Comparison of ENCODE assay signal across 8 mouse cellular contexts in the genomic region with DNA sequence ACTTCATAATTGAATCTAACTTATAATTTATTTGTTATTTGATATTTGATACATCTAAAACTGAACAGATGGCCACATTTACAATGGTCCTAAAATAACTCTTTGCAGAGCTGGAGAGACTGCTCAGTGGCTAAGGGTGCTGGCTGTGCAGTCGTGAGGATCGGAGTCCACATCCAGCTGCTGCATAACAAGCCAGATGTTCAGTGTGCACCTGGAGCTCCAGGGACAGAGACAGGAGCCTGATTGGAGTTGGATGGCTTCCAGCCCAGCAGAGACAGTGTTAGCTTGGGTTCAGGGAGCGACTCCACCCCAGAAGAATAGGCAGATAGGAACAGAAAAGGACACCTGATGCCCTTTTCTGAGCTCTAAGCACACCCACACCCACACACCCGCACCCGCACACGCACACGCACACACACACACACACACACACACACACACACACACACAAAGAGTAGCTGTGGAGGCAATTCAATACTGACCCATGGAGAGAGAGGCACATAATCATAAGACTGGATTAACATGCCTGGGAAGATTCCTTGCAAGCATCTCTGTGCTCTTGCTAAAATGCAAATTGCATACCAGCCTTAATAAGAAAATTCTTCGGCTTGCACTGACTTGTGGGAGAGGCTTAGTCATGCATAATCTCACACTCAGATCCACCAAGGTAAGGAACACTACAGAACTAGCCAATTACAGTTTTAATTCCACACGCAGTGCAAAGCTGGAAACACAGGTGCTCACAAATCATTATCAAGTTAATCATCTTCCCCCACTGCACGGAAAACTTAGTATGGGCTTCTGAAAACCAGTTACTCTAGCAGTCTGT. TPM values are rescaled to one million over a fixed set of nuclear protein-coding genes. Genes with fewer than 3 reads are reported as not detected.
A peak's percentile ranks its signal among the peaks of the same experiment; 100 is the strongest.
DNase-seq lines count a peak whose midpoint lies in the region; ATAC-seq lines count a peak whose summit lies in the region.

No protein-coding gene starts in this region.

- ATAC-seq in embryonic facial prominence, embryonic 15.5 days (ENCODE audit: insufficient number of reproducible peaks, low FRiP score, low TSS enrichment, low read depth): no peak; the same call in 1 of the 2 replicates
- 0 out of 2 replicates have a peak, but pooled peaks have one; percentile 25 for ATAC-seq in midbrain, embryonic 16.5 days

- peaks cover 13% of the 10 kb centered on the region for H3K4me1 ChIP-seq in embryonic facial prominence, embryonic 15.5 days
- no peaks in the 10 kb centered on the region for H3K4me1 ChIP-seq in midbrain, embryonic 16.5 days (ENCODE audit: control insufficient read depth, insufficient read depth, low read length)

- 47% methylated on average over 10 of the region's 10 CpGs for WGBS in embryonic facial prominence, embryonic 15.5 days
- WGBS in midbrain, embryonic 16.5 days: 71% methylated on average over 10 of the region's 10 CpGs

- intact Hi-C loops in left cerebral cortex, postnatal 4 days (cut with DNase I): no loop called here

- H3K9ac ChIP-seq in embryonic facial prominence, embryonic 15.5 days: no peak overlapping the region
- no peak overlapping the region for H3K9ac ChIP-seq in midbrain, embryonic 16.5 days (ENCODE audit: low read depth, low read length)

- H3K36me3 ChIP-seq in embryonic facial prominence, embryonic 15.5 days: no peaks in the 10 kb centered on the region
- no peaks in the 10 kb centered on the region for H3K36me3 ChIP-seq in midbrain, embryonic 16.5 days (ENCODE audit: control insufficient read depth, insufficient read depth, low read length)

- no peak overlapping the region for H3K4me3 ChIP-seq in embryonic facial prominence, embryonic 15.5 days (replicated peaks)
- H3K4me3 ChIP-seq in midbrain, embryonic 16.5 days (ENCODE audit: low read depth, low read length): no peak overlapping the region

- H3K4me2 ChIP-seq in embryonic facial prominence, embryonic 15.5 days (replicated peaks): no peak overlapping the region
- no peak overlapping the region for H3K4me2 ChIP-seq in midbrain, embryonic 16.5 days (ENCODE audit: low read length)

- H3K27ac ChIP-seq in embryonic facial prominence, embryonic 15.5 days (replicated peaks): peak overlapping the region; percentile 77
- no peak overlapping the region for H3K27ac ChIP-seq in midbrain, embryonic 16.5 days (ENCODE audit: low read length)

- peak; percentile 8 for DNase-seq in left cerebral cortex, adult 11 months (ENCODE audit: low spot score)
- DNase-seq in left cerebral cortex, postnatal 4 days: no peak
- DNase-seq in kidney, postnatal 14 days: peak; percentile 31
- no peak for DNase-seq in thymus, adult 18-20 months
- no peak for DNase-seq in gastrocnemius, postnatal 10 days
- no peak for DNase-seq in spleen, postnatal 14 days (ENCODE audit: low spot score in 2 of 2)

- no peaks in the 10 kb centered on the region for H3K27me3 ChIP-seq in embryonic facial prominence, embryonic 15.5 days
- no peaks in the 10 kb centered on the region for H3K27me3 ChIP-seq in midbrain, embryonic 16.5 days (ENCODE audit: control insufficient read depth, insufficient read depth, low read depth, low read length)

- H3K9me3 ChIP-seq in embryonic facial prominence, embryonic 15.5 days (replicated peaks): no peaks in the 10 kb centered on the region
- no peaks in the 10 kb centered on the region for H3K9me3 ChIP-seq in midbrain, embryonic 16.5 days (replicated peaks; ENCODE audit: control insufficient read depth, low read length, poor library complexity, severe bottlenecking)

RNA-seq across cellular contexts. Expression of a gene that starts 47.1 kb away (rescaled TPM):
- 100 to 1,000 TPM; 298 to 322 TPM for total RNA-seq in left cerebral cortex, postnatal 4 days (2021)
- 231 and 241 TPM in 2 replicates for polyA plus RNA-seq in embryonic facial prominence, embryonic 15.5 days (2015; fragmentation: Nextera tagmentation; extraction: Ambion mirVana)
- 217 and 238 TPM in 2 replicates for polyA plus RNA-seq in midbrain, embryonic 16.5 days (2015; fragmentation: Nextera tagmentation; extraction: Ambion mirVana)
- 10 to 100 TPM; 83.7 to 94.4 TPM for total RNA-seq in gastrocnemius, postnatal 10 days (2021)

Comparison
In these comparisons a context has a peak if more than half of its experiments do, and no peak if none do; other contexts are left out.
1. DNase-seq: peak in left cerebral cortex, adult 11 months (single experiment) and kidney, postnatal 14 days (single experiment); none in left cerebral cortex, postnatal 4 days (single experiment), thymus, adult 18-20 months (0 of 2), gastrocnemius, postnatal 10 days (single experiment) and spleen, postnatal 14 days (0 of 2).